Mouse (Mus musculus) cortical plate, adult 2 months (tissue): ENCODE results near the gene Prss41.

Experiments
- CTCF ChIP-seq: fragments of 200-500 bp; IDR thresholded peaks from 2 replicates; pipeline ENCODE4 v1.5.1; 2011; ENCODE audit warnings: mild to moderate bottlenecking, control low read depth, low read length; ENCODE audit not compliant: insufficient read depth; ENCODE audit errors: extremely low read depth
- POLR2A ChIP-seq: fragments of 200-500 bp; IDR thresholded peaks from 2 replicates; pipeline ENCODE4 v1.6.1; 2011; ENCODE audit warnings: mild to moderate bottlenecking, low read length, control low read depth; ENCODE audit not compliant: insufficient read depth; ENCODE audit errors: extremely low read depth

DNA sequence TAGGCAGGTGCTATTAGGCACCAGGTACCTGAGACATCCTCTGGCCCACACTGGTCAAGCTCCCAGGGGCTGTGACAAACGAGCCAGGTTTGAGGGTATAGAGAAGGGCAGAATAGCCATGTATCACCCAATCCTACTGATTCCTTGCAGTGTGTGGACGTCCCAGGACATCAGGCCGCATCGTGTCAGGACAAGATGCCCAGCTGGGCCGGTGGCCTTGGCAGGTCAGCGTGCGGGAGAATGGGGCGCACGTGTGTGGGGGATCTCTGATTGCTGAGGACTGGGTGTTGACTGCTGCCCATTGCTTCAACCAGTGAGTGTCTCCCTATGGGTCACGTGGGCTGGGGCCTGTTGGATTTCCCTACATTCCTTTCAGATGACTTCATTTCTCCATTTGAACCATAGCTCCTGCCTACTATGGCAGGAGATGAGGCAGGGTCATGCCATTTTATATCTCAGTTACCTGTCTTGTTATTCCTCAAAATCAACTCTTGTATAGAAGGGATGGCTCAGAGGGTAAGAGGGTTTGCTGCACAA lies 10.3 kb upstream of the Prss41 start:
- TF ChIP-seq CTCF (no peak), POLR2A (no peak)
